ENCODE assay signal across 17 mouse cellular contexts in genomic region chr15:28081147-28081546, GRCm38 (mm10). TPM values are rescaled to one million over a fixed set of nuclear protein-coding genes. Genes with fewer than 3 reads are reported as not detected.
DNase-seq lines count a peak whose midpoint lies in the region; ATAC-seq lines count a peak whose summit lies in the region.
"Had no signal": no experiment of that assay in that cellular context is flagged by ENCODE, and none has a peak within 500 bp of the region (broad histone marks: within the 10 kb centered on the region; RNA-seq: fewer than 3 reads in every experiment).

No protein-coding gene starts in this region.

- no peak overlapping the region for H3K4me3 ChIP-seq in neural tube, embryonic 15.5 days (replicated peaks)
- H3K4me3 ChIP-seq: intestine, embryonic 15.5 days; limb, embryonic 13.5 days; neural tube, embryonic 13.5 days had no signal

- no peaks in the 10 kb centered on the region for H3K27me3 ChIP-seq in neural tube, embryonic 15.5 days (replicated peaks)
- H3K27me3 ChIP-seq: intestine, embryonic 15.5 days; limb, embryonic 13.5 days; neural tube, embryonic 13.5 days had no signal

- no peaks in the 10 kb centered on the region for H3K4me1 ChIP-seq in neural tube, embryonic 15.5 days
- H3K4me1 ChIP-seq: intestine, embryonic 15.5 days; limb, embryonic 13.5 days; neural tube, embryonic 13.5 days had no signal

- intact Hi-C loops in left cerebral cortex, postnatal 10 days (cut with DNase I): no loop called here

- H3K9ac ChIP-seq in neural tube, embryonic 15.5 days (replicated peaks): no peak overlapping the region
- H3K9ac ChIP-seq: intestine, embryonic 15.5 days; limb, embryonic 13.5 days; neural tube, embryonic 13.5 days had no signal

- ATAC-seq in megakaryocyte progenitor cell, adult 5-6 weeks (replicated peaks; ENCODE audit: poor library complexity): peak; percentile 79
- ATAC-seq in neural tube, embryonic 15.5 days (ENCODE audit: low FRiP score): no peak
- ATAC-seq: intestine, embryonic 15.5 days had no signal

- H3K27ac ChIP-seq in neural tube, embryonic 15.5 days (replicated peaks): no peak overlapping the region
- H3K27ac ChIP-seq: intestine, embryonic 15.5 days; limb, embryonic 13.5 days; neural tube, embryonic 13.5 days had no signal

- H3K9me3 ChIP-seq in neural tube, embryonic 15.5 days (replicated peaks): no peaks in the 10 kb centered on the region
- H3K9me3 ChIP-seq: intestine, embryonic 15.5 days; limb, embryonic 13.5 days; neural tube, embryonic 13.5 days had no signal

- no peaks in the 10 kb centered on the region for H3K36me3 ChIP-seq in neural tube, embryonic 15.5 days
- H3K36me3 ChIP-seq: G1E; intestine, embryonic 15.5 days; limb, embryonic 13.5 days; neural tube, embryonic 13.5 days had no signal

- 81% methylated on average over 7 of the region's 7 CpGs for WGBS in neural tube, embryonic 15.5 days

- no peak overlapping the region for H3K4me2 ChIP-seq in neural tube, embryonic 15.5 days
- H3K4me2 ChIP-seq: intestine, embryonic 15.5 days; limb, embryonic 13.5 days; neural tube, embryonic 13.5 days had no signal

- peak; percentile 78 for DNase-seq in 3T3-L1 (ENCODE audit: low read depth, low spot score)
- peak; percentile 72 for DNase-seq in CD4-positive, CD25-positive, alpha-beta regulatory T cell, adult 2 months (ENCODE audit: low read depth, low spot score)
- DNase-seq in adrenal gland, postnatal 14 days: peak; percentile 48
- no peak for DNase-seq in lung, postnatal 14 days
- no peak for DNase-seq in lung, postnatal 25 days (ENCODE audit: low spot score)
- DNase-seq in left cerebral cortex, postnatal 10 days (ENCODE audit: extremely low spot score in 1 of 2, low spot score in 2 of 2): no peak
- DNase-seq: cerebellum, adult 18-20 months; kidney, postnatal 36 days; lung, adult 18-20 months; right cerebral cortex, postnatal 14 days; thymus, postnatal 36 days had no signal

RNA-seq across cellular contexts. Expression of gene Trio, which starts 55.5 kb away (rescaled TPM):
- total RNA-seq in adrenal gland, postnatal 14 days (2021): 59.0 and 63.5 TPM in 2 replicates
- total RNA-seq in megakaryocyte progenitor cell, adult 5-6 weeks (2015): 18.1 and 19.4 TPM in 2 replicates
- 17.7 and 20.2 TPM in 2 replicates for total RNA-seq in megakaryocyte progenitor cell, adult 5-6 weeks (2017)
- polyA plus RNA-seq in neural tube, embryonic 15.5 days (2015; fragmentation: Nextera tagmentation; extraction: Ambion mirVana): 31.3 and 36.4 TPM in 2 replicates
- total RNA-seq in left cerebral cortex, postnatal 10 days (2021): 100 to 1,000 TPM; 187 to 198 TPM
- polyA plus RNA-seq: G1E had no signal

Comparison
In these comparisons a context has a peak if more than half of its experiments do, and no peak if none do; other contexts are left out.
1. DNase-seq: peak in 3T3-L1 (single experiment), CD4-positive, CD25-positive, alpha-beta regulatory T cell, adult 2 months (single experiment) and adrenal gland, postnatal 14 days (single experiment); none in lung, postnatal 14 days (single experiment), lung, postnatal 25 days (single experiment) and left cerebral cortex, postnatal 10 days (0 of 2).